Mouse (Mus musculus): ENCODE data around the gene Cenpk. TPM values are rescaled to one million over a fixed set of nuclear protein-coding genes. Genes with fewer than 3 reads are reported as not detected.

Gene Cenpk
- 6.6 TPM for polyA plus RNA-seq (2014; fragmentation: Illumina TruSeq; extraction: RNeasy Lipid Tissue Mini Kit (QIAGEN cat#74804); ENCODE audit: low read depth, low replicate concordance)

DNA sequence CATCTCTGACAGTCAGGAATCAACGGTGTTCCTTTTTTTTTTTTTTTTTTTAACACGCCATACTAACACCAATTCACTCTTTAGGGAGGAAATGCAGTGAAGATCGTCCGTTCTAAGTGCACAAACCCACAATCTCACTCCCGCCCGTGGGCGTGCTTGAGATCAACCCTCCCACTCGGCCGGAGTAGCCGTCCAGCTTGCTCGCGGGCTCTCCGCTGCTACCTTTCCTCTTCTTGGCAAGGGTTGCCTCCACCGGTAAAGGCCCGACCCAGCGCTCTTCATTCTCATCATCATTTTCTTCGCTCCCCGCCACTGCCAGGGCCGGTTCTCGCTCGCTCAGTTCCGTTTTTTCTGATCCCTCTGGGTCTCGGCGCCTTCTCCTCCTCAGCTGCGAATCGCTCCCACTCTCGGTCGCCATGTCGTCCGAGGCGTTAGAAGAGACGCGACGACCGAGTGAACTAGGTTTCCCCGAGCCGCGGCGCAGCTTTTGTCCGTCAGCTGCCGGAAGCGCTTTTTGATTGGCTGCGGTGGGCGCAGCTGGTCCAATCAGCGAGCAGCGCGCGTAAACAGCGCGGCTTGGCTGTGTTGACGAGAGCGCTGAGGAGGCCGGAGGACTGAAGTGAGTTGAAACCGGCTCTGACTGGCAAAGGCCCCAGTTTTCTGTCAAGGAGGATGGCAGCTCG lies at the start of gene Cenpk, which contains the start of gene Ppwd1:
TSS of gene Cenpk (plus strand) at position 228 of the 683 bp plus-strand sequence.
TSS of gene Ppwd1 (minus strand) at position 460 of the 683 bp plus-strand sequence.

GRCm38 (mm10) chr13:104178650-104179121 lies 49.7 kb upstream of the Cenpk start, which contains the start of gene Trim23:
Gene Trim23 (plus strand): TSS chr13:104178797.

DNA sequence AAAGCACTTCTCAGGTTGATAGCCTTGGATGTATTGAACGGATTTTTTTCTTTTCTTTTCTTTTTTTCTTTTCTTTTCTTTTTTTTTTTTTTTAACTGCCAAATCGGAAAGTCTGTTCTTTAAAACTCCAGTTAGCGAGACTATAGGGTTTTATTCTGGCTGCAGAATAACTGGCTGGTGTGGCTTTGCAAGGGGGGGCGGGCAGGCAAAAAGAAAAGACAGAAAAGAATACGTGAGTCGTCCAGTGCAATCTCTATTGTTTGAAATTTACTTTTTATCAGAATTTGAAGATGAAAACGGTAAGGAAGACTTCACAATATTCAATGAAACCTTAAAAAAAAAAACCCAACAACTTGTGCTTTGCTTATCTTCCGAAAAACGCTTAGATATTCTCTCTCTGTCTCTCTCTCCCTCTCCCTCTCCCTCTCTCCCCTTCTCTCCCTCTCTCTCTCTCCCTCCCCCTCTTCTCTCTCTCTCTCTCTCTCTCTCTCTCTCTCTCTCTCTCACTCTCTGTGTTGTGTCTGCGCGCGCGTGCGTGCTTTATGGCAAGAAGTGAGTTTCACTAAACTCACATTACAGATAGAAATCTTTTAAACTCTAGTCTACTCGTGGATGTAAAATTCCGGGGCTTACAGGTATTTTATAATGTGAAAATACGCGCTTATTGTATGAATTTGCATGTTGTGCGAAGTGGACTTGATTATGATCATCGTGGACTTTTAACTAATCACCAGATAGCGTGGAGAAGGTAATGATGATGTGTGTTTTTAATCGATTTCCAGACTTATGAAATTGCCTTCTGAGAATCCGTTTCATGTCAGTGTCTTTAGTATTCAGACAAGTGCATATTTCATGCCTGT lies 59.2 kb downstream of the Cenpk start, which contains the start of gene Adamts6:
TSS of gene Adamts6 (plus strand) at position 470 of the 860 bp plus-strand sequence.

Other genes with a start within 250 kb of the Cenpk start
- 37.2 TPM for gene Nln, start 119.0 kb upstream of the Cenpk start, polyA plus RNA-seq (2014; fragmentation: Illumina TruSeq; extraction: RNeasy Lipid Tissue Mini Kit (QIAGEN cat#74804); ENCODE audit: low read depth, low replicate concordance)
- 2.1 TPM for gene Sgtb, start 118.9 kb upstream of the Cenpk start, polyA plus RNA-seq (2014; fragmentation: Illumina TruSeq; extraction: RNeasy Lipid Tissue Mini Kit (QIAGEN cat#74804); ENCODE audit: low read depth, low replicate concordance)
- gene Trappc13, start 50.1 kb upstream of the Cenpk start, polyA plus RNA-seq (2014; fragmentation: Illumina TruSeq; extraction: RNeasy Lipid Tissue Mini Kit (QIAGEN cat#74804); ENCODE audit: low read depth, low replicate concordance) = 40.7 TPM
- 30.7 TPM for gene Trim23, start 49.8 kb upstream of the Cenpk start, polyA plus RNA-seq (2014; fragmentation: Illumina TruSeq; extraction: RNeasy Lipid Tissue Mini Kit (QIAGEN cat#74804); ENCODE audit: low read depth, low replicate concordance)
- gene Ppwd1, start 232 bp downstream of the Cenpk start, polyA plus RNA-seq (2014; fragmentation: Illumina TruSeq; extraction: RNeasy Lipid Tissue Mini Kit (QIAGEN cat#74804); ENCODE audit: low read depth, low replicate concordance) = 18.3 TPM
- 0.79 TPM for gene Adamts6, start 59.2 kb downstream of the Cenpk start, polyA plus RNA-seq (2014; fragmentation: Illumina TruSeq; extraction: RNeasy Lipid Tissue Mini Kit (QIAGEN cat#74804); ENCODE audit: low read depth, low replicate concordance)